Mouse (Mus musculus) ovary, postnatal 14 days (tissue): ENCODE data around the gene Wdr4.
"Not testable (repeated sequence)": the region's sequence is repeated elsewhere in the genome, so short reads cannot be mapped to it uniquely, and the experiment has no call there.

ENCODE experiments used
- DNase-seq: peaks from one replicate; pipeline ENCODE4 v3.0.0; 2022; ENCODE audit warnings: low spot score

Wdr4 gene

GRCm38 (mm10) chr17:31519946-31520838, at the start of gene Wdr4, which contains the start of gene Ndufv3:
Gene Wdr4, minus strand, starts transcription at chr17:31519980.
Gene Ndufv3, plus strand, starts transcription at chr17:31520115.
- peak; percentile 96 for DNase-seq

GRCm38 (mm10) chr17:31566276-31566675, 46.5 kb upstream of the Wdr4 start:
- DNase-seq, result no peak

GRCm38 (mm10) chr17:31565141-31566056, 45.6 kb upstream of the Wdr4 start:
- peak; percentile 50 for DNase-seq

- no peak for DNase-seq
Observed at GRCm38 (mm10) chr17:31564858-31565140, 45.0 kb upstream of the Wdr4 start.

GRCm38 (mm10) chr17:31564015-31564857, 44.5 kb upstream of the Wdr4 start, which contains the start of gene Pknox1:
Gene Pknox1, plus strand, starts transcription at chr17:31564734.
- peak; percentile 95 for DNase-seq

- no peak for DNase-seq
Observed at GRCm38 (mm10) chr17:31563632-31564014, 43.8 kb upstream of the Wdr4 start.

GRCm38 (mm10) chr17:31559021-31559789, 39.4 kb upstream of the Wdr4 start:
- DNase-seq, result no peak

GRCm38 (mm10) chr17:31557947-31558542, 38.3 kb upstream of the Wdr4 start:
- no peak for DNase-seq

GRCm38 (mm10) chr17:31557124-31557880, 37.5 kb upstream of the Wdr4 start:
- peak; percentile 45 for DNase-seq

- no peak for DNase-seq
Observed at GRCm38 (mm10) chr17:31556253-31556652, 36.5 kb upstream of the Wdr4 start.

- not testable (repeated sequence) for DNase-seq
Observed at GRCm38 (mm10) chr17:31552601-31553000, 32.8 kb upstream of the Wdr4 start.

GRCm38 (mm10) chr17:31549389-31549788, 29.6 kb upstream of the Wdr4 start:
- DNase-seq, result no peak

- DNase-seq, result no peak
Observed at GRCm38 (mm10) chr17:31547974-31548373, 28.2 kb upstream of the Wdr4 start.

- no peak for DNase-seq
Observed at GRCm38 (mm10) chr17:31546444-31547196, 26.8 kb upstream of the Wdr4 start.

- no peak for DNase-seq
Observed at GRCm38 (mm10) chr17:31543574-31543973, 23.8 kb upstream of the Wdr4 start.

GRCm38 (mm10) chr17:31541460-31541831, 21.7 kb upstream of the Wdr4 start:
- no peak for DNase-seq

GRCm38 (mm10) chr17:31540809-31541459, 21.2 kb upstream of the Wdr4 start:
- no peak for DNase-seq

- no peak for DNase-seq
Observed at GRCm38 (mm10) chr17:31540101-31540500, 20.3 kb upstream of the Wdr4 start.
